Mouse (Mus musculus): ENCODE results near the gene Art5.
"Not testable (repeated sequence)": the region's sequence is repeated elsewhere in the genome, so short reads cannot be mapped to it uniquely, and the experiment has no call there.

Art5 gene

DNA sequence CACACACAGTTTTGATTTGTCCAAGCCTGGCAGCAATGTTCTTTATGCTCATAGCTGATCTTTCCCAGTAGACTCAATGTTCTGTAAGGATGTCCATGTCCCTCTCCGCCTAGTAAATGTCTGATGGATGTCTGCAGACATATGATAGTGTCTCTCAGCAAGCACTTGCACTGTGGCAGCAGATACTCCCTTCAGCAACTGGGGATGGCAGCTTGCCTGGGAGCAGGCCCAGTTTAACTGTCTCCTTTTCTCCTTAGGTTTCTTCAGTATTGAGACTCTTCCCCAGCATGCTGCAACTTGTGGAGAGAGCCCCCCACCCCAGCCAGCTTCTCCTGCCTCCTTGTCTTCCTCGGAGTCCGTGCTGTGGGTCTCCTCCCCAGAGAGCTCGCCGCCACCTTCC lies 27.5 kb downstream of the Art5 start:
- DNase-seq (ENCODE audit: low read depth, low spot score): no peak

DNA sequence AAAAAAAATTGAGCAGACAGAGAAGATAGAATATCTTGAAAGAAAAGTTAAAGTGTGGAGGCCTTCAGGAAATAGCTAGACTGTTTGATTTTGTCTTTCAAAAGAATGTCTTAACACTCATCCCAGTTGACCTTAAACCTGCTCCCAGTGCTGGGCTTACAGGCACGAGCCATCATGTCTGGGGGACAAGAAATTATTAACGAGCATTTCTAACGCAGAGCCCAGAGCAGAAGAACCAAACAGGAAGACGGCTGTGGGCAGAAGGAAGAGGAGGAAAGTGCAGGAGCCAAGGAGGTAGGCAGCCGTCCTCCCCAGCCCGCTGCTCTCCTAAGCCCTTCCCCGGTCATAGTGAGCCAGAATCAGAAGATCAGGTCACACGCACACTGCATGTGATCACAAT lies 29.0 kb downstream of the Art5 start:
- DNase-seq (ENCODE audit: low read depth, low spot score): no peak

DNA sequence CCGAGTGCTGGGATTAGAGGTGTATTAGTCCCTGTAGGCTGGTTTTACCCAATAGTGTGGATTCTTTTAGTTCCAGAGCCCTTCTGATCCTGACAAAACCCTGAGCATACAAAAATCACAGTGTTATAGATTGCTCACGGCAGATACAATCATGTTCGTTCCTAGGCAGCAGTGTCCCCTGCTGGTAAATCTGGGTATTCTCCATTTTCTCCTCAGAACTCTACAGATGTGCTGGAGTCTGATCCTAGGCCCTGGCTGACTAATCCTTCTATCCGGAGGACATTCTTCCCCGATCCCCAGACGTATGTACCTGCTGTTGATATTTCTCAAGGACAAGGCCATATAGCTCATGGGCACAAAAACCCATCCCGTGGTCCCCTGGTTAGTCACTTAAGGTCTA lies 30.8 kb downstream of the Art5 start:
- no peak for DNase-seq (ENCODE audit: low read depth, low spot score)

DNA sequence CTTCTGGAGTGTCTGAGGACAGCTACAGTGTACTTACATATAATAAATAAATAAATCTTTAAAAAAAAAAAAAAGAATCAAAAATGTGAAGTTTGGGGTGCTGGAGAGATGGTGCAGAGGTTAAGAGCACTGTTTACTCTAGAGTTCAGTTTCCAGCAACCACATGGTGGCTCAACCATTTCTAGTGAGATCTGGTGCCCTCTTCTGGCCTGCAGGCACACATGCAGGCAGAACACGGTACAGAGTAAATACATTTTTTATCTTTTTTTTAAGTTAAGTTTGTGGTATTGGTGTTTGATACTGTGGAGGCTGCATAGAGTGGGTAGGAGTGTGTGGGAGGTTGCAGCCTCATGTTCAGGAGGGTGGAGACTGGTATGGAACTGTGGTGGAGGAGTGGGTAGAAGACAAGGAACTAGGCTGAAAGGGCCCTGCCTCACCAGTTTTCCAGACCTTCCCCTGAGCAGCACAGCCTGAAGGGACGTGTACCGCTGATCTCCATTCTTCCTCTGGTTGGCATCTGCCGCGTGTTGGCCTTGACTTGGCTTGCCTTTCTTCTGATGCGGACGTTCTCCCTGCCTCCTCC lies 32.5 kb downstream of the Art5 start:
- DNase-seq (ENCODE audit: low read depth, low spot score): no peak

DNA sequence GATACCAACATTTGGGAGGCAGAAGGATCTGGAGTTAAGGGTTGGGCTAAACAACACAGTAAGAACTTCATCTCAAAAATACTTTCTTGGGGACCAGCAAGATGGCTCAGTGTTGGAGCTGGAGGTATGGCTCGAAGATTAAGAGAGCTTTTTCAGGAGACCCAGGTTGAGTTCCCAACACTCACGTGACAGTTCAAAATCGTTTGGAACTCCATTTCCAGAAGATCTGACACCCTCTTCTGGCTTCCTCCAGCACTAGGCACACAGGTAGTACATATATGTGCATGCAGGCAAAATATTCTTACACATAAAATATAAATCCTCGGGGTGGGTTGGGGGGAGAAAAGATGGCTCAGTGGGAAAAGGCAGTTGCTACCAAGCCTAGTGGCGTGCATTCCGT lies 42.9 kb downstream of the Art5 start:
- no peak for DNase-seq (ENCODE audit: low read depth, low spot score)

DNA sequence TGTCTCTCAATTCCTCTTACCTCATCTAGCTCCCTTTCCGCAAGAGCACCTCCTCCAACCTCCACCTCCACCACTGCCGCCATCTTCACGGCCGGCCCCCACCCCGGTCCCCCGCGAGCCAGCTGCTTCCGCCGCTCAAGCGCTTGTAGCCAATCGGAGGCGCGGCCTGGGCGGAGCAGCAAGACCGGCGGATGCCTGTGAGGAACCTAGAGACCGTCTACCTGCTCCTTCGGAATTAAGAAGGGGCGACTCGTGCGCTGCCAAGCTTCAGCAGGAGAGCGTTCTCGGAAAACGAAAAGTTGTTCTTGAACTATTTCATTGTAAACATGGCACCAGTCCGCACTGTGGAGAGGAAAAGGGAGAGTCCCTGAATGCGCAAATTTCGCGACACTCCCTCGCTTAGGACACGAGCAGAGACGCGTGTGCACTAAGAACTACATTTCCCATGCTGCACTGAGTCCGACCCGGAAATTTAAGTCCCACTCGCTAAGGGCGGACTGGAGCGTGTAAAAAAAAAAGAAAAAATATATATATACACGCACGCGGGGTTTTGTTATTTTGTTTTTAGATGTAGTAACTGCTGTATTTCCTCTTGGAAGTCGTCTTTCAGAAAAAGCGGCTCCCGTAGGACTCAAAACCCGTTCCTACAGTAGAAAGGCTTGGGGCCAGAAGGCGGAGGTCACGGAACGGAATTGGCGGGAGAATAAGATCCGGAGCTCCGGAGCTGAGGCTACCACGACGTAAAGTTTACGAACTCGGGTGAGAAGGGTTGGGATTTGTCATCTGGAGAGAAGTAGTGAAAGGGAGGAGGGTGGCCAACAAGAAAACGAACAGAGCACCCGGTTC lies 44.0 kb downstream of the Art5 start, which contains the start of the genes Rnf121, Xndc1 and Xntrpc:
TSS of gene Rnf121 (minus strand) at position 424 of the 846 bp plus-strand sequence.
TSS of gene Xndc1 (plus strand) at position 466 of the 846 bp plus-strand sequence.
TSS of gene Xntrpc (plus strand) at position 668 of the 846 bp plus-strand sequence.
- DNase-seq (ENCODE audit: low read depth, low spot score): peak; percentile 70

DNA sequence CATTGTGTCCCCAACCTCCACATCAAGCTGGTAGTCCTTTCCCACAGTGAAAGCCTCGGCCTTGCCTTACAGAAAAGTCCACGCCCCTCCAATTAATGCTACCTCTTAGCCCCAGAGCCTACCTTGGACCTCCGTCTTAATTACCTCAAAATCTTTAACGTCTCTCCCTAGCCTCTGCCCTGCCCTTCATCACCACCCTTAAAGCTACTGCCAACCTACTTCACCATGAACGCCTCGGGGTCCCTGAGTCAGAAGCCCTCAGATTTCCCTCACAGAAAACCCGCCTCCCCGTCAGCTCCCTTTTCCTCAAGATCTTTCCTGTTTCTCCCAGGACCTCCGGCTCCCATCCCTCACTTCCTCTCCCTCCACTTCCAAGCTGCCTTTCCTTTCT lies 44.6 kb downstream of the Art5 start:
- no peak for DNase-seq (ENCODE audit: low read depth, low spot score)

DNA sequence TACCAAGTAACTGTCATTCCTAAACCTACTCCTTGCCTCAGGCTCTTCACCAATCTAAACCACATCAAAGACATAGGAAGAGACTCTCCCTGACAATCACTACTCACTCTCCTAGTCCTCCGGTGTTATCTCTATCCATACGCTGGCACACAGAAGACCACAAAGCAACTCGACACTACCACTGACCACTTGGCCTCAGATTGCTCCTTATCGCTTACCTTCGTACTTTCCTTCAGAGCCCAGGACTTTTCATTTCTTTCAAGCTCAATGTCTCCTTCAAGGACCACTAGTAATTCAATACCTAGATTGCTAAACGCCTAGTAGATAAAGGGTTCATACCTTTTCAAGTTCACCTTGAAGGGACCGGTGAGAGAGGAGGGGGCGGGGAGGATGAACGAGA lies 45.4 kb downstream of the Art5 start:
- no peak for DNase-seq (ENCODE audit: low read depth, low spot score)

DNA sequence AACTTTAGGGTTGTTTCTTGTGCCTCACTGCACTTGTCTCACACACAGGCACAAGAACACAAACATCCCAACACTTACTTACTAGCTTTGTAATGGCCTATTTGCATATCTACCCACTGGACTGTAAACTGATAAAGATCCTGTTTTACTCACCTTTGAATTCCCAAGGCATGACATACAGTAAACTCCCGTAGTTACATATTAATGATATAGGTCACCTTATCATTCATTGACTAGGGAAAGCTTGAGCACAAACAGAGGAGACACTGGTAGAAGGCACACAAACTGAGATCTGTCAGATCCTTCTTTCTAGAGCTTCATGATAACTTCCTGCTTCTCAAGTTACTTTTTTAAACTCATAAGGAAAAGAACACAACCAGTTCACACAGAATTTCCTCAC lies 47.1 kb downstream of the Art5 start:
- no peak for DNase-seq (ENCODE audit: low read depth, low spot score)

DNA sequence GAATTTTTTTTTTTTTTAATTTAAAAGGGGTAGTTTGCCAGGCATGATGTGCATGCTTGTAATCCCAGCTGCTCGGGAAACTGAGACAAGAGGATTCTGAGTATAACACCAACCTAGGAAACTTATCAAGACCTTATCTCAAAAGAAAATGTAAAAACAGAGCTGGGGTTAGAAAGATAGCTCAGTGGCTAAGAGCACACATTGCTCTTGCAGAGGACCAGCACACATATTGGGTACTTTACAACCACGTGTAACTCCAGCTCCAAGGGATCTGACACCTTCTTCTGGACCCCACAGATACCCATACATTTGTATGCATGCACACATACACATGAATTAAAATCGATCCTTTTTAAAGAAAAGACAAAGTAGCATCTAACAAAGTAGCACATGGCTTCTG lies 47.9 kb downstream of the Art5 start:
- DNase-seq (ENCODE audit: low read depth, low spot score): no peak

DNA sequence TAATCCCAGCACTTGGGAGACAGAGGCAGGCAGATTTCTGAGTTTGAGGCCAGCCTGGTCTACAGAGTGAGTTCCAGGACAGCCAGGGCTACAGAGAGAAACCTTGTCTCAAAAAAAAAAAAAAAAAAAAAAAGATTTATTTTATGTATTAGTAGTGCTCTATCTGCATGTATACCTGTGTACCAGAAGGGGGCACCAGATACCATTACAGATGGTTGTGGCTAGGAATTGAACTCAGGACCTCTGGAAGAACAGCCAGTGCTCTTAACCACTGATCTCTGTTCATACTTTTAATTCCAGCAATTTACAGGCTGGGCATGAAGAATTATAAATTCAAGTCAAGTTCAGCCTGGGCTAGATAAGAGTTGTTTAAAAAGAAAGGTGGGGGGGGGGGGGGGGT lies 60.8 kb downstream of the Art5 start:
- not testable (repeated sequence) for DNase-seq (ENCODE audit: low read depth, low spot score)

Data from WW6 (cell line).